Mouse (Mus musculus): ENCODE results near the gene Klhdc7b.

DNA sequence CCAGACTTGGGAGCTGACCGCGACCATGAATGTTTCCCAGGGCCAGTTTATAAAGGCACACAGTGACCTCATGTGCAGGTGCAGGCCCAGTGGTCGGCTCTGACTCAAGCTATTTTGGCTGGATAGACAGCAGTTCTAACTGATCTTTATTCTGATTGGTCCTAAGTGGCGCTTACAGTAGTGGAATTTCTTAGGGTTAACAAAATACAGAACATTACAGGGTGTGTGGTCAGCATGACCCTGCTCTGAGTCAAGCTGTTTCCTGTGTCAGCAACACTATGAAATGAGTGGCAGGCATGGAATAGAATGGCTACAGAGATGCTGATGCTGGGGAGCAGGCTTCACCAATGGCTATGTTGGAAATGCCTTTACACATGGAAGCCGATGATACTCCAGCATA is 51.2 kb downstream of the Klhdc7b start:
- TF ChIP-seq CTCF (conservative IDR thresholded peaks at IDR 0.05; ENCODE audit: insufficient read depth, insufficient read length, low read depth, low read length) (no peak), POLR2A (IDR thresholded peaks at IDR 0.05; ENCODE audit: low read depth, low read length) (no peak)

All from kidney, adult 2 months (tissue).